Mouse (Mus musculus) brain, embryonic 14.5 days (tissue): ENCODE measurements around the gene Atp2b4. TPM values are rescaled to one million over a fixed set of nuclear protein-coding genes. Genes with fewer than 3 reads are reported as not detected.

Experiments used
- DNase-seq: peaks from one replicate; pipeline ENCODE4 v3.0.0-alpha.2; 2011; ENCODE audit warnings: low read depth
- CTCF ChIP-seq: fragments of 200-500 bp; IDR thresholded peaks from 2 replicates; pipeline ENCODE4 v1.5.1; 2012; ENCODE audit warnings: inconsistent platforms, mild to moderate bottlenecking, moderate library complexity, borderline replicate concordance; ENCODE audit not compliant: insufficient read depth, insufficient read length; ENCODE audit errors: extremely low read depth
- POLR2A ChIP-seq: fragments of 200-500 bp; IDR thresholded peaks from 2 replicates; pipeline ENCODE4 v1.6.1; 2012; ENCODE audit warnings: mild to moderate bottlenecking, inconsistent platforms, borderline replicate concordance; ENCODE audit not compliant: poor library complexity, insufficient read depth, insufficient read length, severe bottlenecking; ENCODE audit errors: extremely low read depth
- polyA plus RNA-seq: library from polyadenylated mRNA; depleted of rRNA; stranded (reverse); fragments of >200 nt; gene quantifications from 2 replicates; pipeline ENCODE4 v1.2.3, GENCODE M21; 2012

Gene Atp2b4
- polyA plus RNA-seq, 1 experiment: 25.0 TPM

GRCm38 (mm10) chr1:133790011-133790410 is 10.8 kb downstream of the Atp2b4 start:
- no peak for TF ChIP-seq CTCF
- no peak for TF ChIP-seq POLR2A
- DNase-seq: no peak

- no peak for DNase-seq
- TF ChIP-seq POLR2A (no peak), CTCF (no peak)
These were observed 12.0 kb downstream of the Atp2b4 start for GRCm38 (mm10) chr1:133788864-133789263.

- TF ChIP-seq CTCF (no peak), POLR2A (no peak)
- no peak for DNase-seq
These were observed 13.2 kb downstream of the Atp2b4 start for GRCm38 (mm10) chr1:133787500-133788210.

GRCm38 (mm10) chr1:133784621-133785020 is 16.2 kb downstream of the Atp2b4 start:
- TF ChIP-seq POLR2A (no peak), CTCF (no peak)
- DNase-seq: no peak

GRCm38 (mm10) chr1:133781531-133781930 is 19.3 kb downstream of the Atp2b4 start:
- no peak for DNase-seq
- TF ChIP-seq CTCF (no peak), POLR2A (no peak)

- DNase-seq: no peak
- no peak for TF ChIP-seq POLR2A
- no peak for TF ChIP-seq CTCF
These were observed 21.8 kb downstream of the Atp2b4 start for GRCm38 (mm10) chr1:133779043-133779442.

GRCm38 (mm10) chr1:133777651-133778231 is 23.1 kb downstream of the Atp2b4 start:
- TF ChIP-seq POLR2A (no peak), CTCF (no peak)
- no peak for DNase-seq

GRCm38 (mm10) chr1:133772553-133772952 is 28.3 kb downstream of the Atp2b4 start:
- DNase-seq: no peak
- TF ChIP-seq POLR2A: no peak
- TF ChIP-seq CTCF: no peak

DNA sequence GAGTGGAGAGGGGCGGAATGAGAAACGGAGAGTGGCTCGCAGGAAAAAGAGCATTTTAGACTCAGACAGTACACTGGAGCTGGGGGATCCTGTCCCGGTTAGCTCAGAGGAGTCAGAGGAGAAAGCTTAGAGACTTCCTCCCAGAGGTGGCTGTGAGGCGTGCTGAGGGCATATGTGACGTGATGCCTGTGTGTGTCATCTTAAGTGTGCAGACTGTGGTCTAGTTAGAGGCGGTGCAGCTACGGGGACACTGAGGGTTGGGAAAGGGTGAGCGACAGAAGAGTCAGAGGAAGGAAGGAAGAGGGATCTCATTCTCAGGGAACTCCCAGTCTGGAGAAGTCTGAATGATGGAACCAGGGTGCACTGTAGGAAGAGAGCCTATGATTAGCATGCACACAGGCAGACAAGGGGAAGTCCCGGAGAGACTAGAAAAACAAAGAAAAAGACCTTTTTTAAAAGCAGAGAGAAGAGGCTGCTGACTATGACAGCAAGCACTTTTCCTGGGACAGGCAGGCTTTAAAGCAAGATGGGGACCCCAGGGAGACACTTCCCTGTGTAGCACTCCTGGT is 28.9 kb downstream of the Atp2b4 start:
- TF ChIP-seq POLR2A (no peak), CTCF (no peak)

GRCm38 (mm10) chr1:133767994-133768393 is 32.8 kb downstream of the Atp2b4 start:
- TF ChIP-seq CTCF: no peak
- TF ChIP-seq POLR2A: no peak
- no peak for DNase-seq

More for the DNA sequence above, 28.9 kb downstream of the Atp2b4 start:
- no peak for DNase-seq

DNA sequence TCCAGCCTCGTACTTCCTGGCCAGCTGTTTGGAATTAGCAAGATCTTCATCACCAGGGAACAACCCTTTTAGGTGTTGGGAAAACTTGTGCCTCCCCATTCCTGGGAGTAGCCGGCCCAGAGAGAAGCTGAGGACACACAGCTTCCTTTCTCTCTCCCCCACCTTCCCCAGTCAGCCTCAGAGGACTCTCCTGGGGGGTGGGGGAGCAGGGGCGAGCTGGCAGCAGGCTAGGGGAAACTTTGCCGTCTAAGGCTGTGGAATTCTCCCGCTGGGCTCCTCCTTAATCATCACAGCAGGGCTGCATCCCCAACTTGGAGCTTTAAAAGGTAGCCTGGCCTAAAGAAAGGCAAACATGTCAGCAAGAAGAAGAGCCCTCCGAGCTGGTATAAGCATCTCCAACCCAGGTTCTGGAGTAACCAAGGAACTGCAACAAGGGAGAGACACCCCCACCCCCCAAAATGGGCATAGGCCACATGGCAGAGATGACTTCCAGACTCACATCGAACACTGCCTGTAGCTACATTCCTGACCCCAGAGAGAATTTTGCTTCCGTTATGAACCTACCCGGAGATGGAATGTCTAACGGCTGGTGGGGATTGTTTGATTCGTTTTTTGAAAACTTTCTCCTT is 33.8 kb downstream of the Atp2b4 start:
- no peak for DNase-seq
- no peak for TF ChIP-seq POLR2A
- TF ChIP-seq CTCF: no peak
